Mouse (Mus musculus): Measurements from ENCODE around the gene Gm21983. TPM values are rescaled to one million over a fixed set of nuclear protein-coding genes. Genes with fewer than 3 reads are reported as not detected.

Gm21983 gene
- polyA plus RNA-seq (2015; fragmentation: Nextera tagmentation; extraction: Ambion mirVana), result 1.4 and 1.7 TPM in 2 replicates

- Histone ChIP-seq H3K4me3 (ENCODE audit: low read length) (peak within 1 kb of the TSS; percentile 75), H3K27me3 (ENCODE audit: control insufficient read depth, insufficient read depth, low read depth, low read length) (no peaks in the 10 kb centered on the region), H3K36me3 (ENCODE audit: control insufficient read depth, insufficient read depth, low read length) (peaks cover 14% of the 10 kb centered on the region), H3K9me3 (ENCODE audit: control insufficient read depth, low read length) (no peaks in the 10 kb centered on the region), H3K9ac (ENCODE audit: low read length) (peak within 1 kb of the TSS; percentile 24), H3K4me1 (replicated peaks; ENCODE audit: control insufficient read depth, insufficient read depth, low read length) (peaks cover 17% of the 10 kb centered on the region), H3K27ac (ENCODE audit: low read length) (peak within 1 kb of the TSS; percentile 91), H3K4me2 (ENCODE audit: low read depth, low read length) (peak within 1 kb of the TSS; percentile 56)
- WGBS, result 41% methylated on average over 14 of the region's 14 CpGs
- peak; percentile 25 for ATAC-seq (ENCODE audit: low read depth)
Measured at GRCm38 (mm10) chr7:27180837-27181695, at the start of gene Gm21983, which contains the start of gene Mia. TSS of gene Gm21983 (minus strand) at chr7:27181086. TSS of gene Mia (minus strand) at chr7:27181157.

GRCm38 (mm10) chr7:27228865-27229264 is 48.0 kb upstream of the Gm21983 start:
- Histone ChIP-seq H3K27ac (ENCODE audit: low read length) (peak overlapping the region; percentile 91), H3K4me2 (ENCODE audit: low read depth, low read length) (peak overlapping the region; percentile 85), H3K36me3 (ENCODE audit: control insufficient read depth, insufficient read depth, low read length) (no peaks in the 10 kb centered on the region), H3K4me3 (ENCODE audit: low read length) (peak overlapping the region; percentile 84), H3K4me1 (replicated peaks; ENCODE audit: control insufficient read depth, insufficient read depth, low read length) (peaks cover 44% of the 10 kb centered on the region), H3K9ac (ENCODE audit: low read length) (peak overlapping the region; percentile 83), H3K9me3 (ENCODE audit: control insufficient read depth, low read length) (no peaks in the 10 kb centered on the region), H3K27me3 (ENCODE audit: control insufficient read depth, insufficient read depth, low read depth, low read length) (no peaks in the 10 kb centered on the region)
- ATAC-seq (ENCODE audit: low read depth), result peak; percentile 0; the same call in 1 of the 2 replicates
- 19% methylated on average over 6 of the region's 6 CpGs for WGBS

GRCm38 (mm10) chr7:27228281-27228821 is 47.5 kb upstream of the Gm21983 start, which contains the start of gene Itpkc:
TSS of gene Itpkc (minus strand) at chr7:27228661.
- WGBS, result under 1% methylated on average over 49 of the region's 49 CpGs
- Histone ChIP-seq H3K4me1 (replicated peaks; ENCODE audit: control insufficient read depth, insufficient read depth, low read length) (peaks cover 40% of the 10 kb centered on the region), H3K27ac (ENCODE audit: low read length) (peak within 1 kb of the TSS; percentile 91), H3K9me3 (ENCODE audit: control insufficient read depth, low read length) (no peaks in the 10 kb centered on the region), H3K9ac (ENCODE audit: low read length) (peak within 1 kb of the TSS; percentile 83), H3K4me3 (ENCODE audit: low read length) (peak within 1 kb of the TSS; percentile 84), H3K36me3 (ENCODE audit: control insufficient read depth, insufficient read depth, low read length) (no peaks in the 10 kb centered on the region), H3K4me2 (ENCODE audit: low read depth, low read length) (peak within 1 kb of the TSS; percentile 85), H3K27me3 (ENCODE audit: control insufficient read depth, insufficient read depth, low read depth, low read length) (no peaks in the 10 kb centered on the region)
- ATAC-seq (ENCODE audit: low read depth), result peak; percentile 88

- H3K27ac ChIP-seq (ENCODE audit: low read length), result peak overlapping the region; percentile 91
- H3K9ac ChIP-seq (ENCODE audit: low read length), result peak overlapping the region; percentile 83
- no peaks in the 10 kb centered on the region for H3K27me3 ChIP-seq (ENCODE audit: control insufficient read depth, insufficient read depth, low read depth, low read length)
- ATAC-seq (ENCODE audit: low read depth), result peak; percentile 1; the same call in 1 of the 2 replicates
- peak overlapping the region; percentile 85 for H3K4me2 ChIP-seq (ENCODE audit: low read depth, low read length)
- H3K4me1 ChIP-seq (replicated peaks; ENCODE audit: control insufficient read depth, insufficient read depth, low read length), result peaks cover 39% of the 10 kb centered on the region
- 2% methylated on average over 10 of the region's 10 CpGs for WGBS
- peak overlapping the region; percentile 84 for H3K4me3 ChIP-seq (ENCODE audit: low read length)
- H3K9me3 ChIP-seq (ENCODE audit: control insufficient read depth, low read length), result no peaks in the 10 kb centered on the region
- no peaks in the 10 kb centered on the region for H3K36me3 ChIP-seq (ENCODE audit: control insufficient read depth, insufficient read depth, low read length)
Measured at GRCm38 (mm10) chr7:27227676-27228075, 46.8 kb upstream of the Gm21983 start.

GRCm38 (mm10) chr7:27227276-27227675 is 46.4 kb upstream of the Gm21983 start:
- Histone ChIP-seq H3K27me3 (ENCODE audit: control insufficient read depth, insufficient read depth, low read depth, low read length) (no peaks in the 10 kb centered on the region), H3K36me3 (ENCODE audit: control insufficient read depth, insufficient read depth, low read length) (no peaks in the 10 kb centered on the region), H3K9ac (ENCODE audit: low read length) (peak overlapping the region; percentile 83), H3K4me1 (replicated peaks; ENCODE audit: control insufficient read depth, insufficient read depth, low read length) (peaks cover 39% of the 10 kb centered on the region), H3K4me3 (ENCODE audit: low read length) (peak overlapping the region; percentile 84), H3K27ac (ENCODE audit: low read length) (no peak overlapping the region), H3K9me3 (ENCODE audit: control insufficient read depth, low read length) (no peaks in the 10 kb centered on the region), H3K4me2 (ENCODE audit: low read depth, low read length) (peak overlapping the region; percentile 85)
- 14% methylated on average over 9 of the region's 9 CpGs for WGBS
- no peak for ATAC-seq (ENCODE audit: low read depth)

- H3K27ac ChIP-seq (ENCODE audit: low read length), result no peak overlapping the region
- no peaks in the 10 kb centered on the region for H3K36me3 ChIP-seq (ENCODE audit: control insufficient read depth, insufficient read depth, low read length)
- H3K9ac ChIP-seq (ENCODE audit: low read length), result peak overlapping the region; percentile 47
- peaks cover 39% of the 10 kb centered on the region for H3K4me1 ChIP-seq (replicated peaks; ENCODE audit: control insufficient read depth, insufficient read depth, low read length)
- ATAC-seq (ENCODE audit: low read depth), result no peak
- H3K4me2 ChIP-seq (ENCODE audit: low read depth, low read length), result 0 out of 2 replicates have a peak overlapping the region, but pooled peaks have one; percentile 12
- no peaks in the 10 kb centered on the region for H3K9me3 ChIP-seq (ENCODE audit: control insufficient read depth, low read length)
- no peak overlapping the region for H3K4me3 ChIP-seq (ENCODE audit: low read length)
- WGBS, result 69% methylated on average over 11 of the region's 11 CpGs
- H3K27me3 ChIP-seq (ENCODE audit: control insufficient read depth, insufficient read depth, low read depth, low read length), result no peaks in the 10 kb centered on the region
Measured at GRCm38 (mm10) chr7:27224877-27225575, 44.1 kb upstream of the Gm21983 start.

GRCm38 (mm10) chr7:27222538-27222937 is 41.7 kb upstream of the Gm21983 start:
- Histone ChIP-seq H3K9ac (ENCODE audit: low read length) (no peak overlapping the region), H3K9me3 (ENCODE audit: control insufficient read depth, low read length) (no peaks in the 10 kb centered on the region), H3K27ac (ENCODE audit: low read length) (no peak overlapping the region), H3K27me3 (ENCODE audit: control insufficient read depth, insufficient read depth, low read depth, low read length) (no peaks in the 10 kb centered on the region), H3K4me1 (replicated peaks; ENCODE audit: control insufficient read depth, insufficient read depth, low read length) (peaks cover 34% of the 10 kb centered on the region), H3K36me3 (ENCODE audit: control insufficient read depth, insufficient read depth, low read length) (peaks cover 2% of the 10 kb centered on the region; the same call in 1 of the 2 replicates), H3K4me3 (ENCODE audit: low read length) (no peak overlapping the region), H3K4me2 (ENCODE audit: low read depth, low read length) (no peak overlapping the region)
- no peak for ATAC-seq (ENCODE audit: low read depth)
- 70% methylated on average over 1 of the region's 1 CpGs for WGBS

- Histone ChIP-seq H3K4me1 (replicated peaks; ENCODE audit: control insufficient read depth, insufficient read depth, low read length) (peaks cover 28% of the 10 kb centered on the region), H3K4me3 (ENCODE audit: low read length) (no peak overlapping the region), H3K27ac (ENCODE audit: low read length) (no peak overlapping the region), H3K27me3 (ENCODE audit: control insufficient read depth, insufficient read depth, low read depth, low read length) (no peaks in the 10 kb centered on the region), H3K36me3 (ENCODE audit: control insufficient read depth, insufficient read depth, low read length) (peaks cover 2% of the 10 kb centered on the region; the same call in 1 of the 2 replicates), H3K9me3 (ENCODE audit: control insufficient read depth, low read length) (no peaks in the 10 kb centered on the region), H3K9ac (ENCODE audit: low read length) (no peak overlapping the region), H3K4me2 (ENCODE audit: low read depth, low read length) (no peak overlapping the region)
- ATAC-seq (ENCODE audit: low read depth), result no peak
- 61% methylated on average over 6 of the region's 6 CpGs for WGBS
Measured at GRCm38 (mm10) chr7:27221939-27222338, 41.1 kb upstream of the Gm21983 start.

- Histone ChIP-seq H3K27ac (ENCODE audit: low read length) (no peak overlapping the region), H3K4me2 (ENCODE audit: low read depth, low read length) (no peak overlapping the region), H3K36me3 (ENCODE audit: control insufficient read depth, insufficient read depth, low read length) (peaks cover 2% of the 10 kb centered on the region), H3K4me3 (ENCODE audit: low read length) (no peak overlapping the region), H3K4me1 (replicated peaks; ENCODE audit: control insufficient read depth, insufficient read depth, low read length) (peaks cover 9% of the 10 kb centered on the region), H3K27me3 (ENCODE audit: control insufficient read depth, insufficient read depth, low read depth, low read length) (no peaks in the 10 kb centered on the region), H3K9me3 (ENCODE audit: control insufficient read depth, low read length) (no peaks in the 10 kb centered on the region), H3K9ac (ENCODE audit: low read length) (no peak overlapping the region)
- ATAC-seq (ENCODE audit: low read depth), result no peak
- WGBS, result 70% methylated on average over 11 of the region's 11 CpGs
Measured at GRCm38 (mm10) chr7:27219937-27220336, 39.1 kb upstream of the Gm21983 start.

All from lung, embryonic 16.5 days (tissue).